Mouse (Mus musculus): Measurements from ENCODE around the gene C130026I21Rik.
"Not testable (repeated sequence)": the region's sequence is repeated elsewhere in the genome, so short reads cannot be mapped to it uniquely, and the experiment has no call there.

Gene C130026I21Rik

DNA sequence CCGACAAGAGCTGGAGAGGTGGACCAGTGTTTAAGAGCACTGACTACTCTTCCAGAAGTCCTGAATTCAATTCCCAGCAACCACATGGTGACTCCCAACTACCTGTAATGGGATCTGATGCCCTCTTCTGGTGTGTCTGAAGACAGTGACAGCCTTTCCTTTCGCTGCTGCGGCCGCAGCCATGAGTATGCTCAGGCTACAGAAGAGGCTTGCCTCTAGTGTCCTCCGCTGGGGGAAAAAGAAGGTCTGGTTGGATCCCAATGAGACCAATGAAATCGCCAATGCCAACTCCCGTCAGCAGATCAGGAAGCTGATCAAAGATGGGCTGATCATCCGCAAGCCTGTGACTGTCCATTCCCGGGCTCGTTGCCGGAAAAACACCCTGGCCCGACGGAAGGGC lies 258.4 kb downstream of the C130026I21Rik start:
- not testable (repeated sequence) for DNase-seq

DNA sequence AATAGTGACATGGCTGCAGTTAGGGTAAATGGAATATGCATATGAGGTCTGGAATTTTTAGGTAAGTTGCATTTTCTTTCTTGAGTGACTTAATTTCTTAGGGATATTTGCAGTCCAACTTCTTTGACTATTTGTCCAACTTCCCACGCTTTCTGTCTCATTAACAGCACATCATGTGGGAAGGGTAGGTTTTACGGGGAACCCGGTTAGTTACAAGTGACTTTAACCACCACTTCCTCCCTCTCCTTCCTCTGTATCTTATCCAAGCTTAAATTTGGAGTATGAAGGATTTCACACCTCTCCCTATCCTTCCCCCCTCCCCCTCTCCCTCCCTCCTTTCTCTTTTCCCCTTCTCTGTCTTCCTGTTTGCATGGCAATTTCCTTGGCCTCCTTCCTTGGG lies 259.4 kb downstream of the C130026I21Rik start:
- not testable (repeated sequence) for DNase-seq

DNA sequence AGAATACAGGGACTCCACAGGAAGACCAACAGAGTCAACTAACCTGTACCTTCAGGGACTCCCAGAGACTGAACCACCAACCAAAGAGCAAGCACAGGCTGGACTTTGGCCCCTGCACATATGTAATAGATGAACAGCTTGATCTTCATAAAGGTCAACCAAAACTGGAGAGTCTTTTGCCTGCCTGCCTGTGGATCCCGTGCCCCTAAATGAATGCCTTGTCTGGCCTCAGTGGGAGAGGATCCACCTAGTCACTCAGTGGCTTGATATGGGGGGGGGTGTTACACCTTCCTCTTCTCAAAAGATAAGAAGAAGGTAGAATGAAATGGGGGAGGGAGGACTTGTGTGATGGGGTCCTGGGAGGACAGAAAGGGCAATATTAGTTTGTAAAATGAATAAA lies 262.6 kb downstream of the C130026I21Rik start:
- not testable (repeated sequence) for DNase-seq

DNA sequence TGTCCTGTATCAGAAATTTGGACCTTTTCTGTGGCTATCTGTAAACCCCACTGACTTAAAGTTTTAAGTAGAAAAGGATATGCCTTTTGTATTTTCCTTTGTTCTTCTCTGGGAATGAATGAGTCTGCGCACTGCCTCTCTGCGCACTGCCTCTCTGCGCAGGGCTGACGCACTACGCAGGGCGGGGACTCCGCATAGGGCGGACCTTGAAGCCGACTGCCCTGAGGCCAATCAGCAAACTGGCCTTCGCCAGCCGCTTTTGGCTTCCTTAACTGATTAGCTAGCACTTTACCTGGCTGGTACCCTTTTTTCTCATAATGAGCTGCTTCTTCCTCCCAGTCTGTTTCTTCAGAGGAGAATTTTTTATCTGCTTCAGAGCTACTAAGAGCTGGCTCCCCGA lies 271.1 kb downstream of the C130026I21Rik start:
- DNase-seq = not testable (repeated sequence)

DNA sequence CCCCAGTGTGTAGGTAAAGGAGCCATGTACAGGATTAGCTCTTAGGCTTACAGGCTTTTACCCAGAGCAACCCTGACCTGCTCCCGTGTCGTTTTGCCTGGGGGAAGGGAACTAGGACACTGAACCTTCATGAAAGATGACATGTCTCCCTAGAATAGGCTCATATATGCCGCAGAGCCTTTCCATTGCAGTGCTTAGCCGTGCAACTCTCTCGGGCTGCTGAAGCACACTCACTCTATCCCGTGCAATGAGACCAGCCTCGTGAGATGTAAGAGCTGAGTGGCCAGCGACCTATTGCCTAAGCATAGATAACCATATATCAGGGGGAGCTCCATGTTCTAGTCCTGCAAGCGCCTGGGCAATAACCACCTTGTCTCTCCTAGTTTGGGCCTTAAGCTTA lies 274.1 kb downstream of the C130026I21Rik start:
- not testable (repeated sequence) for DNase-seq

DNA sequence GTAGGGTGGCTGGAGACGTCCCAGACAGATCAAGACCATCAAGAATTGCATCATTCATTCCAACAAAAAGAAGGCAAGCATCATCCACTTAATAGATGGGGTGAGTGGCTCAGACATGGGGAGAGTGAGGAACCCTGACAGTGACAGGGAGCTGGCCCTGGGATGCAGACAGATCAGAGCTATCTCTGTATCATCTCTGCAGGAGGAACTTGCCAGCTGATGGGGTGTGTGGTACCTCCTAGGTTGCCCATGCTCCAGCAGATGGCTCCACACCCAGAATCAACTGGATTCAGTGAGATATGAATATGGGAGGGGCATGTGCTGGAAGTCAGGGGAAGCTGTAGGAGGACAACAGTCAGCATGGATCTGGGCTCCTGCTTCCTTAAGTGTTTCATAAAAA lies 275.9 kb downstream of the C130026I21Rik start:
- DNase-seq = peak; percentile 7

DNA sequence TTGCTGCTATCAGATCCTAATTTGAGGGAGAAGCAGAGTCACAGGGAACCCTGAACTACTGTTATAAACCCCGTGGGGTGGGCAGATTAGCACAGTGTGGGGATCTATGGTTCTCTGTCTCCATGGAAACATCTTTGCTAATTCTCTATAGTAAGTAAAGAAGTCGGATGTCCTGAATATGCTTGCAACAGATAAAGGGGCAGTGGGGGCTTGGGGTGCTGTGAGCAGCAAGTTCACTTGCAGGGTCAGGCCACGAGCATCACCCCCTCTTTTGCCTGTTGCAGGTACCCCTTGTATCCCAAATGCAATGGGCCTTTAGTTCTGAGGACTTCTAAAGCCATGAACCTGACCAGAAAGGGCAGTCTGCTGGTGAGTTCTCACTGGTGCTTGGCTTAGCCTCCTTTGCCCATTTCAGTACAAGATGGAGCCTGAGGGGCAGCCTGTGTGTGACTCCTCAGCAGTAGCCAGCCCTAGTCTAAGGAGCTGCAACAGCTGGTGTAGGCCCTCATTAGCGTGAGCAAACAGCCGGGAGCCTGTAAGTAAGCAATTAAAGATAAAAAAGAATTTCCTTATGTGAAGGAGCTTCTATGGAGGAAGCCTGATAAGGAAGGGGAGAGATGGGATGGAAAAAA lies 276.6 kb downstream of the C130026I21Rik start:
- not testable (repeated sequence) for DNase-seq

DNA sequence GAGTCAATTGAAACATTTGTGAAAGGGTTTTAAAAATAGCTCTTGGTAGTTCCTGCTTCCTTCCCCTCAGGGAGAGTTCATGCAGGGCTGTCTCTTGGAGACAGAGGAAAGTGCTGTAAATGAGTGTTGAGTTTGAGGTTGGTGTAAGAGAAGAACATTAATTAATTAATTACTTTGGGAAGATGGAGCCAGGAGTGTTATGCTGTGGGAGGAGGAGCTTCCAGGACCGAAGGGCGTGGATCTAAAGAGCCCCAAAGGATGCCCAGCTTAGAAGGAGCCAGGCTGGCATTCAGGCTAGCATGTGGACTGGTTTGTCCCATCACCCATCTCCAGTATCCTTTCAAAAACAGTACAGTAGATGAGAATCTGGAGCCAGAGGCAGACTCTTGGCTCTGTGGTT lies 277.1 kb downstream of the C130026I21Rik start:
- not testable (repeated sequence) for DNase-seq

DNA sequence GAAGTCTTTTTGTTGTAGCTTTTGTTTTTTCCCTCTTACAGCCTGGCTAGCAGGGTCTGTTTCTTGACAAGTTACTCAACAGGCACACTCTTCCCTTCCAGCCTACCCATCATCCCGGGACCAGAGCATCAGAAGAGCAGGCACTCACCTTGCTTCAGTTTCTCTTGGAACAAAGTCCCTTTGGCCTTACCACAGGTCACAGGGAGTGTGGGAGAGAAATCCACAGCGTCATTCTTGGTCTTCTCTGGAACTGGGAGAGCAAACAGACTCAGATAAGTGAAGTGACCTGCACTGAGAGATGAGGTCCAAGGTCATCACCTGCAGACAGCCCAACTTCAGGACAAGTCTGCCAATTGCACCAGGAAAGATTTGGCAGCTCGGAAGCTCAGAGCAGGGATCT lies 277.5 kb downstream of the C130026I21Rik start:
- not testable (repeated sequence) for DNase-seq

DNA sequence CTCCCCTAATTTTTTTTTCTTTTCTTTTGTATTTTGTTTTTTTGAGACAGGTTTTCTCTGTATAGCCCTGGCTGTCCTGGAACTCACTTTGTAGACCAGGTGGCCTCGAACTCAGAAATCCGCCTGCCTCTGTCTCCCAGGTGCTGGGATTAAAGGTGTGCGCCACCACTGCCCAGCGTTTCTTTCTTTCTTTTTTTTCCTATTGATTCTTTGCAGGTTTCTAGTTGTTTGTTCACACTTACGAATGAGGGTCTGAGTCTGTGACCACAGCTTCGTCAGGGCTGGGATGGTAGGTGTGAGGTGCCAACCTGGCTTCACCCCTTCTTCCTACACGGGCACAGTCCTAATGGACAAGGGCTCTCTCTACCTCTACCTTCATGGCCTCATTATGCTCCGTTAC lies 281.3 kb downstream of the C130026I21Rik start:
- DNase-seq = not testable (repeated sequence)

DNA sequence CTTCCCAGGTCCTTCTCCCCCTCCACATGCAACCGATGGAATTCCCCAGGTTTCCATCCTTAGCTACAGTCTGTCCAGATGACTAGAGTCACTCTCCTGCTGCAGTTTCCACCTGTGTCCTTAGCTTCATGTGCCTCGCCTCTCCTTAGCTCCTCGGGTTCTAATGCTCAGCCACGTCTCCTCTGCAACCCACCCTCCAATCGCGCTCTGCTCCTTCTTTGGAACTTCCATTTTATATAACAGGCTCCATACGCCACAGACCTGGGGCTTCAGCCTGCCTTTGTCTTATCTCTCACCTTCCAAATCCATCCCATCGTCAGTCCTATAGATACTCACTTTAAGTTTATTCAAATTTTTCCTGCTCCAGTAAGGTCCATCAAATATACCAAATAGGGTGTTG lies 282.6 kb downstream of the C130026I21Rik start:
- DNase-seq = not testable (repeated sequence)

DNA sequence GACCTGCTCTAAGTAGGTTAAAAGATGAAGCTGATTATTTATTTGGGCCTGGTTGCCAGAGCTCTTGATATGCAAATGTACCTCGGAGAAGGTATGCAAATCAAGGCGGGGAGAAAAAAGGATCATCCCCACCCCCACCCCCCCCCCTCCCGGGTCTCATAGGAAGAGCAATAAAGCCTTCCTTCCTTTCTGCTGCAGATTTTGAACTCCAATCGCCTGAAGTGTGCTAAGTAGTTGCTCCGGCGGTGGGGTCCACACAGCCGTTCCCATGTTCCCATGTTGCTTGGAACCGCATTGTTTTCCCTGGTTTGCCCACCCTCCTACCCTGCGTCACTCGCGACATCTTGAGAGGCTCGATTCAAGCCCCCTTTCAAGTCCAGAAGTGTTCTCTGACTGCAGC lies 308.6 kb downstream of the C130026I21Rik start:
- DNase-seq = not testable (repeated sequence)

DNA sequence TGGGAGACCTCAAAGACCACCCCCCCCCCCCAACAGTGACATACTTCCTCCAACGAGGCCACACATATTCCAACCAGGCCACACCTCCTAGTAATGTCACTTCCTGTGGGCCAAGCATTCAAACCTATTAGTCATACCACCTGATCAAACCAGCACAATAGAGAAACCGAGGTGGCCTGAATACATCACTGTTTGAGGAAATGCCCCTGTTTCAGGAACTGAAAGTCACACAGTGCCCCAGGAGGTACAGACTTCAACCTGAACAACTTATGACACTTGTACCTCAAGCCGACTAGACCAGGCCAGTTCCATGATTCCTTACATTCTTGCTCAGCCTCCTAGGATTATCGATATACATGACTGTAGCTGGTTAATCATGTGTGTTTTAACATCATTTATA lies 312.7 kb downstream of the C130026I21Rik start:
- DNase-seq = not testable (repeated sequence)

DNA sequence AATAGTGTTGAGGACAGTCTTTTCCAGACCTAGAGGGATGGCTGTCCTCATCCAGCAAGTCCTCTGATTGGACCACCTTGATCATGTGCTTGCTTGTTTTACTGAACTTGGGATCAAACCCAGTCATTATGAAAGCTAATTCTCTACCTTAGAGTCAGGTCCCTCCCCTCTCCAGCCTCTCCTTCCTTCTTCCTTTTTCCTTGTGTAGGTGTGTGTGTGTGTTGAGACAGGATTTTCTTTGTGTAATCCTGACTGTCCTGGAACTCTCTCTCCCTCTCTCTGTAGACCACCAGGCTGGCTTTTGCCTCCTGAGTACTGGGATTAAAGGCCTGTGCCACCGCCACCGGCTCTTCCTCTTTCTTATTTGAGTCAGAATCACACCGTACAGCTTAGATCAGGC lies 313.6 kb downstream of the C130026I21Rik start:
- DNase-seq = not testable (repeated sequence)

DNA sequence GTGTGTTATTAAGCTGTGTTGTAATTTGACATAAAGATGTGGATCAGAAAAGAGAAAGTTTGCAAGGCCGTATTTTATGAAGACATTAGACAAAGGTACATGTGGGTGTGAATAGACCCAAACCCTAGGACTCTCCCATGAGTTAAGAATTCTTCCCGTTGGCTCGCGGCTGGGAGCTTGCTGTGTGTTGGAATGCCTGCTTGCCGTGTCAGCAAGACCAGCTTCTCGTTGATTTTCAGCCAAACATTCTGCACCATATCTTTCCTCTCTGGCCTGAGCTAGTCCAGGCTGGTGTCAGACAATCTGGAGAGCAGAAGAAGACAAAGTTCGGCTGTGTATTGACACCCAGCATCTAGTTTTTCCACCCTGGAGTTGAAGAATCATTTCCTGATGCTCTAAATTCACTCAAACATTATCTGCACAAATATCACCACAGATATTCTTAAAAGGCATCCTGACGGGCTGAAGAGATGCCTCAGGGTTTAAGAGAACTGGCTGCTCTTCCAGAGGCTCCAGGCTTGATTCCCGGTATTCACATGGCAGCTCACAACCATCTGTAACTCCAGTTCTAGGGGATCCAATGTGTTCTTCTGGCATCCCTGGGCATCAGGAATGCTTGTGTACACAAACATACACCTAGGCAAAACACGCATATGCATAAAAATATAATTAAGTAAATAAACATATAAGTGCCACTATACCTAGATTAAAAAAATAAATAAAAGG lies 317.7 kb downstream of the C130026I21Rik start:
- peak; percentile 41 for DNase-seq

DNA sequence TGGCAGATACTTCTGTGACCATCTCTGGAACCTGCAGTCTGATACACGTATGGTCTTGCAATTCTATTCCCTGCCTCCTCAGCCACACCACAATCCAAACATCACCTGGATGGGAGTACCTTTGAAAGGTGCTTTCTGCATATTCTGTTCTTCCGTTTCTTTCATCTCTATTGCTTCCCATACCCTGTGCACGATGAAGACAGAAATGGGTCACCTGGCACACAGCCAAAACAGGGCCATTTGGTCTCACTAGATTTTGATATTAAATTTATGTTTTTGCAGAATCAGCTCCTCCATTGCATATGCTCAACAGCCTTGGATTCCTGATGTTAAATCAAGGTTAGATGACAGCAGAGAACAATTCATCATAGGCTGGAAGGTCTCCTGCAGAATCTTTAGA lies 318.8 kb downstream of the C130026I21Rik start:
- no peak for DNase-seq

DNA sequence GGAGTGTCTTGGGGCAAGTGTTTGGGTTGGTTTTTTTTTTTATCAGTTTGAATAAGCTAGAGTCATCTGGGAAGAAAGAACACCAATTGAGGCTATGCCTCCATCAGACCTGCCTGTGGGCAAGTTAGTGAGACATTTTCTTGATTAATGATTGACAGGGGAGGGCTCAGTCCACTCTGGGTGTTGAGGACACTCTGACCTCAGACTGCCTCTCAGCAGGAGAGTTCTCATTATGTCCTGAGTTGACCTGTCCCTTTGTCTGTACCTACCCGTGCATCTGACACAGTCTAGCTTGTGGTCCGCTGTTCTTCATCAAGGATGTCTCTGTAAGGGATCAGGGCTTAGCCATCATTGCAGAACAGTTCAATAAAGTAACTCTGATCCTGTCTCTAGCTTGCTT lies 323.0 kb downstream of the C130026I21Rik start:
- peak; percentile 73 for DNase-seq

DNA sequence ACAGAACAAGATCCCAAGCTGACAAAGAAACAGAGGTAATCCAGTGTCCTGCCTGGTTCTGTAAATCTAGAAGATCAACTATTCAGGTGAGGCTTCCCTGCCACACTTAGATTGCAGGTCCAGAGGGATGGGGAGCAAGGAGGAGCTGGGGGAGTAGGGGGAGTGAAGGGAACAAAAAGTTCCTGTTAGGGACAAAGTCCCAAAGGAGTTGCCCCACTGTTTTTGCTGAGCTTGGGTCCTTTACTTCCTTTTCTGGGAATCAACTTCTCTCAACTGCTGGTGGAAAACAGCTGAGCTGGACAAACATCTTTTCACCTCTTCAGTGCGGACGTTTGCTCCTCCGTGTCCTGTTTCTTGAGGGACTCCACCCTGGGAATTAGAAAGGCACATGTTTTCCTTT lies 324.4 kb downstream of the C130026I21Rik start:
- DNase-seq = peak; percentile 37

DNA sequence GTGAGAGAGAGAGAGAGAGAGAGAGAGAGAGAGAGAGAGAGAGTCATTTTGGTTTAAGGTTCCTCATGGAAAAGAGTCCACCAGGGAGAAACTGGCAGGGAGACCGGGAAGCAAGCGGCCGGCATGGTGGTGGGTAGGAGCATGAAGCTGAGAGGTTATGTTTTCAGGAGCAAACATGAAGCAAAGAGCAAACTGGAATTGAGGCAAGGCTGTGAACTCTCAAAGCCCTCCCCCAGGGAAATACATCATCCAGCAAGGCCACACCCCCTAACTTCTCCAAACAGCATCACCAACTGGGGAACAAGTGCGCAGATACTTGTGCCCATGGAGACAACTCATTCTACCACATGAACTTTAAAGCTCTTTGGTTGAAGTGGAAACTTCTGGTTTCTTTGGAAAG lies 326.8 kb downstream of the C130026I21Rik start:
- no peak for DNase-seq

Data from kidney, postnatal 14 days (tissue).